Mouse (Mus musculus): ENCODE results near the gene Mfap4.

Mfap4 gene

GRCm38 (mm10) chr11:61484613-61485540 is at the start of gene Mfap4:
TSS of gene Mfap4 (plus strand) at chr11:61485431.
- DNase-seq = peak; percentile 75 to 79

- no peak for DNase-seq
These were observed 48.9 kb upstream of the Mfap4 start for GRCm38 (mm10) chr11:61436298-61436697.

GRCm38 (mm10) chr11:61439170-61439569 is 46.1 kb upstream of the Mfap4 start:
- DNase-seq = no peak

DNA sequence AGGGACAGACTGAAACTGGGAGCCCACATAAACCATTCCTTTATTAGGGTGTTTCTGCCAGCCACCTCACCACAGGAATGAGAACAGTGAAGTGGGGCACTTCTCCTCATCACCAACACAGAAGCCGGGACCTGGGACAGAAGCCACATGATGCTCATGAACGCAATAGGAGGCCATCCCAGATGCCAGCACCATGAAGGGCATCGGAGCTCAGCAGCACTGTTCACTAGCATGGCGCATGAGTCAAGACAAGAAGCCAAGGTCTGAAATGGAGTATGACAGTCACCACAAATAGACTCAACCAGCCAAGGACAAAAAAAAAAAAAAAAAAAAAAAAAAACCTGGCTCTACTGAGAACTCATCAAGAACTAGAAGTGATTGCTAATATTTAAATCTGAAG is 44.8 kb upstream of the Mfap4 start:
- no peak for DNase-seq

DNA sequence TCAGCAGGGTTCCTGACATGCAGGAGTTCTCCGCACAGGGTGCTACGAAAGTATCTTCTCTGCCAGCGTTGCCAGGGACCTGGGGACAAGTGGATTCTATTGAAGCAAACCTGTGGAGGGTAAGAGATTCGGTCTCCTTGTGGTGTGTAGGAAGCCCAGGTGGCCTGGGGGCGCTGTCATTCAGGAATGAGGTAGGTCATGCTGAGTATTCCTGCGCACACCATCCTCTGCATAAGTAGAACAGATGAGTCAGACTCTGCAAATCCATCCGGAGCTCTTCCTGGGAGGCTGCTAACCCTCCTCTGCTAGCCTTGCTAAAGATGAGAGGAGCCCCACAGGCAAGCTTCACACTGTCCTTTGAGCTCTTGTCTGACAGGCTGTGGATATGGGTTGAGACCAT is 43.6 kb upstream of the Mfap4 start:
- no peak for DNase-seq

- no peak for DNase-seq
These were observed 41.4 kb upstream of the Mfap4 start for GRCm38 (mm10) chr11:61443807-61444206.

DNA sequence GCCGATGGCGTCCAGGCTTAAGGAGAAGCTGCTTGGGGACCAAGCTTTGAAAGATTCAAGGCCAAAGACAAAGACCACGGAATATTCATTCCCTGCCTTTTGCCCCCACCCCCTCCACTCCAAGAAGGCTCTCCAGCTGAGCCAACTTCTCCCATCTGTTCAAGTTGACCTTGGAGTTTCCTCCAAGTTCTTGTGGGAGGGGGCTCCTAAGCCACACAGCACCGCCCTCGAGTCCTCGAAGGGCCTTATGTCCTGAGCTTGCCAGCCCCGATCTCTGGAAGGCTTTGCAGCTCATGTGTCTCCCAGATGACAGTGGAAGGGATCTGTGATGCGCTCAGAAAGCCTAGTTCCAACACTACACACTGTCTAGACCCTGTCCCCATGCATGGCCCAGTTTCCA is 37.9 kb upstream of the Mfap4 start:
- DNase-seq = no peak

DNA sequence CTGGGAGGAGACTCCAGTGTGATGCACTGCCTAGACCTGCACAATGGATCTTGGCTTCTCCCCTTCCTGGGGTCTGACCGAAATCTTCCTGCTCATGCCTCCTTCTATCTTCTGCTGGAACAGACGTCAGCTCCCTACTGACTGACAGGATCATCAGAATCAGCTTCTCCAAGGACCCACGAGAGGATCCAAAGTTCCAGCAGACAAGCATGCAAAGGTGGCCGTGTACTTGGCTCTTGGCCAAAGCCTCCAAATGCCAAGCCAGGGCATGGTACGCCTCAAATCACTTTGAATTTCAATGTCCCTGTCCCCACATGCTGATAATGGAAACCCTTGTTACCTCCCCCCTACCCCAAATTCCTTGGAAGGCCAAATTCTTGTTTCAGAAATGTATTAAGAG is 37.2 kb upstream of the Mfap4 start:
- DNase-seq = peak; percentile 65 to 75

- peak; percentile 76 to 83 for DNase-seq
These were observed 36.5 kb upstream of the Mfap4 start for GRCm38 (mm10) chr11:61448599-61449225.

DNA sequence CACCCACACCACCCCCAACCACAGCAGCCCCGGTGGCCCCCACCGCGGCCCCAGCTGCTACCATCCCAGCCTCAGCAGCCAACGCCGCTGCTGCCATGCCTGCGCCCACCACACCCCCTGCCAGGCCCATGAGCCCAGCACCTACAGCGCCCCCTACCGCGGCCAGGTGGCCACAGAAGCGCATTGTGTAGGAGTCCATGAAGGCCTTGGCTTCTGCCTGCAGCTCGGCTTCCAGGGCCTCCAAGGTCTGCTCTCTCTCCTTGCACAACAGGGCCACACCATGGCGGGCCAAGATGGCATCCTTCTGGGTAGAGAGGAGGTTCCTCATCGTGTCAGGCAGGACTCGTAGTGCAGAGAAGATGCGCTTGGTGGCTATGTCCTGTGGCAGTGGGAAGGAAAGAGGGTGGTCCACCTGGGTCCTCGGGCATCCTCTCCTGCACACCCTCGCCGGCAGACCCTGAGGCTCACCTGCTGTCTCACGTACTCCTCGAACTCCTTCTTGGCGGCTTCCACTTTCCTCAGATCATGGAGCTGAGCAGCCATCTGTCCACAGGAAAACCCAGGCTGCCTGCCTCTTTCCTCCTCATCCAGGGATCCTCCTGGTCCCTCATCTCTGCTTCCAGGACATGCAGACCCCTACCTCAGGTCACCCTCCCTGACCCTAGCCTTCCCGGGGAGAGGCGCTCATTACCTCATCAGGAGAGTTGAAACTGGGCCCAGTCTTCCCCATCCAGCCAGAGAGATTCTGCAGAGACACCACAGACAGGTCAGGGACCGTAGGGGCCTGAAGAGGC is 35.5 kb upstream of the Mfap4 start:
- peak; percentile 60 to 77 for DNase-seq

- DNase-seq = no peak
These were observed 21.2 kb upstream of the Mfap4 start for GRCm38 (mm10) chr11:61464071-61464470.

- DNase-seq = no peak
These were observed 19.8 kb upstream of the Mfap4 start for GRCm38 (mm10) chr11:61465422-61465821.

DNA sequence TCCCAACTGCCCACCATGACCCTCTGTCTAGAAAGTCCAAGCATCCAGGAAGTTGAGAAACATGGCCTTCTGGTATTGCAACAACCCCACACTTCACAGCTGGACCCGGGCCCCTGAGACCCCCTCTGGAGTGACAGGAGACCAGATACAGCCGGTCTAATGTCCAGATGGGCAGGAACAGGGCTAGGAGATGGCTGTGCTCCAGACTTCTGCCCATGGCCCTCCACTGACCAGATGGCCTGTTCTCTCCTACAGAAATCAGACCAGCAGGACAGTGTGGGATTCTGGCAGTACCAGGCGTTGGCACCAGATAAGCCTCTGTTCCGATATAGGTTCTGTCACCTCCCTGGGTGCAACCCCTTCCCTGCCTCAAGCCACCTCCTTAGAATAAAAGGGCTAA is 16.7 kb upstream of the Mfap4 start:
- peak; percentile 93 for DNase-seq

DNA sequence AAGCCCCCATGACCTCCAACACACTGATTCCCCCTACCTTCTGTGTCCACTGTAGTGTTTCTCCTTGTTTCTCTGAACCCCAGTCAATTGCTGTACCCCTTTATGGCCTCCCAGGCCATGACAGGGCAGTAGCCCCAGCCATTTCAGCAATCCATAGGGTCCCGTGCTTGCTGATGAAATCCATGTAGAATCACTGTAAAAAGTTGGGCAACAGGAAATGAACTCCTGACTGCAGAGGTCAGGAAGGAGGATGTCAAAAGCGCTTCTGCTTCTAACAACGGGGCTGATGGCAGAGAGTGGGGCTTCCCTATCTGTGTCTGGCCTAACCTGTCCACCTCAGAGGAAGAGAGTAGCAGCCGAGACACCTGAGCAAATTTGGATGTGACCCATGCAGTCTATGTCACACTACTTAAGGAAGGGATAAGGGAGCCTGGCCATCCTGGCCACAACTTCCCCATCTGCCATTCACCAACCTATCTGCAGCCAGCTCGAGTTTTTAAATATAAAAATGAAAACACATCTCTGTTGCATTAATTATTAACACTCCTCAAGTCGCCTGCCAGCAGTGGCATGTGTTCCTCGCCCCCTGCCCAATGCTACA is 15.8 kb upstream of the Mfap4 start:
- peak in 1 of 2 experiments; percentile 47 for DNase-seq

- no peak for DNase-seq
These were observed 14.4 kb upstream of the Mfap4 start for GRCm38 (mm10) chr11:61470880-61471279.

GRCm38 (mm10) chr11:61473630-61474029 is 11.6 kb upstream of the Mfap4 start:
- DNase-seq = peak in 1 of 2 experiments; percentile 16

DNA sequence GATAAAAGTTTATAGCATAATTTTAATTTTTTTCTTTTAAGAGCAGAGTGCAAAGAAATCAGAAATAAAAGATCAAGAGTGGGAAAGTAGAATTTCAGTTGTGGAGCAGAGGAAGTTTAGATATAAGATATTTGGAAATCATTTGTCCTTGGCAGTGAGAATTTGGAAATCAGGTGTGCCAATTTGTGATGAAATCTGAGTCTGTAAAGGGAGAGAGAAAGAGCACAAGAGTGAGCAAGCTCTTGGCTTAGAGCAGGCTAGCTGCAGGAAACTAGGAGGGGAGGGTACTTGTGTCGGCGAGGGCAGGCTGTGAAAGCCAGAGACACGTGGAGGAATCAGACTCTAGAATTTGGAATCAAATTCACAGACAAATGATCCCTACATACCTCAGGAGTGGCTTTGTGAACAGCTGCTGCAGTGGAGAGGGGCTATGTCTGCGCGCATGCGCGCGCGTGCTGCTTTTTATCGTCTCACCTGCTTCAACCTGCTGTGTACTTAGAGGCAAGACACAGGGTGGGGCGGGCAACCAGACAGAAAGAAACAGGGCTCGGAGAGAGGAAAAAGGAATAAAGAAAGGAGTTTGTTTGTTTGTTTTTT is 8.3 kb upstream of the Mfap4 start:
- DNase-seq = peak; percentile 75 to 78

- peak in 1 of 2 experiments; percentile 50 for DNase-seq
These were observed 7.4 kb upstream of the Mfap4 start for GRCm38 (mm10) chr11:61477566-61478508.

- DNase-seq = no peak
These were observed 6.4 kb upstream of the Mfap4 start for GRCm38 (mm10) chr11:61478788-61479187.

DNA sequence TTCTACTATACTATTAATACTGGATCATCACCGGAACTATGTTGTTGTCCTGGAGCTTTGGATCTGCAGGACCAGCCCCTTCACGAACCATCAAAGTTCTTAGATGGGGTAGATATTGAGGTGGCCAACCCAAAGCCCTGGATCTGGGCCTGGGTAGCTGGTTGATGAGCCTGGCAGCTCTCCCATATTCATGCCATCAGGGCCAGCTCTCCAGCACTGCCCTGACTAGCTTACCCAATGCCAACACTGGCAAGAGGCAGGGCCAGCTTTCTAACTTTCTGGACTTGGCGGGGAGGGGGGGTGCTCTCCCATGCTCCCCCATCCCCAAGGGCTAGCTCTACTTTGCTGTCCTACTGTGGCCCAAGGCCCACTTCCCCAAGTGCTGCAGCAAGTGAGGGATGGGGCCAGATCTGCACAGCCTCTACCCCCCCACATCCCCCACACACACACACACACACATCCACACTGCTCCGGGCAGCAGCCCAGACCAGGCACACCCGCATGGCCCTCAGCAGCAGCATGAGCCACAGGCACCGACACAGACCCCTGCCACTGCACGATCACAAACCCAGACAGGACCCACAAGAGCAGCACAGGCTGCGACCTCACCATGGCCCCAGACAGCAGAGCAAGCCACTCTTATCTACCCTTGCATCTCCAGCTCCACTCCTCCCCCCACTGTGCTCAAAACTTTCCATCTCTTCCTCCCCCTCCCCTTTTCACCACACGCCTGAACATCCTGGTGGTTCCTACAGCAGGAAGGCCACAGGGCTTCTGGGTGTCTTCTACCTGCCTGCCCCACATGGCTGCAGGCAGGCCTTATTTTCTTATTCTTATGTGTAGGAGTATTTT is 3.8 kb upstream of the Mfap4 start:
- no peak for DNase-seq

Measured in cerebellum, adult 18-20 months (tissue).